Mouse (Mus musculus): ENCODE measurements around the gene B4galt5.
A peak's percentile ranks its signal among the peaks of the same experiment; 100 is the strongest.

Gene B4galt5

DNA sequence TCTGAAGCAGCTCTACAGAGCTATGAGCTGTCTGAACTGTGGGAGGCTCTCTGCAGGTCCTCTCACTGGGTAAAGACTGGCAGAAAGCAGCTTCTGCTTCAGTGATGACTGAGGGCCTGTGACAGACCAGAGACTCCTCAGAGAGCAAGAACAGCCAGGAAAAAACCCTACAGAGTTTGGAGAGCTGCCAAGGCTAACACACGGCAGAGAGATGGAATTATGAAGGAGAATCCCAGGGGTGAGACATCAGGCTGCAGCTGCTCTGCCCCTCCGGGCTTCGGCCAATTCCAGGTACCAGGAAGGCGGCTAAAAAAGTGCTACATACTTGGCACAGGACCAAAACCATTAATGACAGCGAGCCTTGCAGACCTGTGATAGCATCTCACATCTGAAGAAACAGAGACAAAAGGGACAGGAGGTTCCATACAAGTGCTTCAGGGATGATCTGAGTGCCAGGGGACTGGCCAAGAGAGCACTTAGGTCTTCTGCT lies 17.5 kb downstream of the B4galt5 start:
- DNase-seq (ENCODE audit: low spot score): no peak

DNA sequence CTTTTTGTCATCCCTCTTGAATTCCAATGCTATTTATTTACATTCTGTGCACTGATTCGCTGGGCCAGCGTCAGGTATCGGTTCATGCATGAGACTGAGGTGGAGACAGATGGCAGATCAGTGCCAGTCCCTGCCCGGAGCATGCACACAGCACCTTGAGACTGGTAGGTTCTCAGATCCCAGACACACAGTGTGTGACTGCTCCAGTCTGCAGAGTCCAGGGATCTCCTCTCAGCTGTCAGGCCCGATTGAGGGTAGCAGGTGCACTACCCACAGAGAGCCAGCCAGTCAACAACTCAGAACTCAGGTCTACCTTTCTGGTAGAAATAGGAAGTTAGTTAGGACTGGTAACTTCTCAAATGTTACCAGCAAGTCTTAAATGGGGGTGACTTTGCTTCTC lies 18.4 kb downstream of the B4galt5 start:
- DNase-seq (ENCODE audit: low spot score): no peak

DNA sequence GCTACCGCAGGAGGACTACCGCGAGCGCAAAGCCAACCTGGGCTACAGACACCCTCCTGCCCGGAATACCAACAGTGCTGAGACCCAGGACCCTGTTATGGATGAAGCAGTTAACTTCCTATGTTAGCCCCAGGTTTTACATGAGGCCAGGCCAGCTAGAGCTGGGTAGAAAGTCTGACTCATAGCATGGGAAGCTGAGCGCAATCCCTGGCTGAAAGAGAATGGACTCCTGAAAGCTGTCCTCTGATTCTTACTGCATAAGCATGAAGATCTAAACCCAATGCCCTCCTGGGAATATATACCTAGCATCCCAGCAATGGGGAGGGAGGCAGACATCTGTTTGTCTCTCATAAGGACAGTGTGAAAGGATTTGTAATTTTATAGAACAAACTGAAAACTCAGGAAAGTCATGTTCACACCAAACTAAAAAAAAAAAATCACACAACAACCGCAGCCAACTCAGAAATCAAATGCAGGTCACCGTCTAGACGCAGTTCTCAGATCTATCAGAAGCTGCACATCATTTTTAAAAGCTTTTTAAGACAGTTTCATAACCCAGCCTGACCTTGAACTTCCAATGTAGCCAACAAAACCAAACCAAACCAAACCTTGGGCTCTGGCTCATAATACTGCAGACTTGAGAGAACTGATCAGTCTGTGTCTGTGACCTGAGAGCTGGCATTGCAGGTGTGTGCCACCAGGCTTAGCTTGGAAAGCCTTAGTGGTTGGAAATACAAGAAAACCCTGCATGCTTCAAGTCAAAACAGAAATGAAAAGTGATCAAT lies 19.3 kb downstream of the B4galt5 start:
- DNase-seq (ENCODE audit: low spot score): no peak

DNA sequence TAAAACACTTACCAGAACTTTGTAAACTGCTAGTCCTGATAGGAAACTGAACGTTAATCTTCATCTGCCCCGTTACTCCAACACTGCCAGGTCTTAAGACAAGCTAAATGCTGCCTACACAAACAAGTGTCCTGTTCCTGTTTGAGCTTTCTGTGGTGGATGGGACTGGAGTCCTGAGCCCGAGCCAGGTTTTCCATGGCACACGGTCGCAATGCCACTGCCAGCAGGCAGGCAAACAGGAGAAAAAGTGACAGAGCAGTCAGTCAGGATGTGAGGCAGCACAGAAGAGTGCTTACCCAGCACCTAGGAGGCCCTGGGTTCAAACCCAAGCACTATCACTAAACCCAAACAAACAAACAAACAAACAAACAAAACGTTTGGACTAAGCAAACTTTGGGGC lies 20.6 kb downstream of the B4galt5 start:
- no peak for DNase-seq (ENCODE audit: low spot score)

DNA sequence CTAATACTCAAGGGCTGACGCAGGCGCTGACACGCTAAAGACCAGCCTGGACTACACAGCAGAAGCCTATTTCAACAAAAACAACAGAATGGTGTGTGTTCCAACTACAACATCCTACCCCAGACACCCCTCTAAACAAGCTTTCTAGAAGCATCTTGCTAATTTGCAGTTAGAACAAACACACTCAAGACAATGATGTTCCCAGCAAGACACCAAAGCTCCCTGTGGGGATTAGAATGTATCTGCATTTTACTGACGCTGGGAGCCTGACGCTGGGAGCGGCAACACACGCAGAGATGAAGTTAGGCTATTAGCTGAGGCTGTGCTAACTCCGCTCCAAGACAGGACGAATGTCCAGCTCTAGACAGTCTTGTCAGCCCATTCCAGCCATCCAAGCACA lies 22.4 kb downstream of the B4galt5 start:
- DNase-seq (ENCODE audit: low spot score): no peak

DNA sequence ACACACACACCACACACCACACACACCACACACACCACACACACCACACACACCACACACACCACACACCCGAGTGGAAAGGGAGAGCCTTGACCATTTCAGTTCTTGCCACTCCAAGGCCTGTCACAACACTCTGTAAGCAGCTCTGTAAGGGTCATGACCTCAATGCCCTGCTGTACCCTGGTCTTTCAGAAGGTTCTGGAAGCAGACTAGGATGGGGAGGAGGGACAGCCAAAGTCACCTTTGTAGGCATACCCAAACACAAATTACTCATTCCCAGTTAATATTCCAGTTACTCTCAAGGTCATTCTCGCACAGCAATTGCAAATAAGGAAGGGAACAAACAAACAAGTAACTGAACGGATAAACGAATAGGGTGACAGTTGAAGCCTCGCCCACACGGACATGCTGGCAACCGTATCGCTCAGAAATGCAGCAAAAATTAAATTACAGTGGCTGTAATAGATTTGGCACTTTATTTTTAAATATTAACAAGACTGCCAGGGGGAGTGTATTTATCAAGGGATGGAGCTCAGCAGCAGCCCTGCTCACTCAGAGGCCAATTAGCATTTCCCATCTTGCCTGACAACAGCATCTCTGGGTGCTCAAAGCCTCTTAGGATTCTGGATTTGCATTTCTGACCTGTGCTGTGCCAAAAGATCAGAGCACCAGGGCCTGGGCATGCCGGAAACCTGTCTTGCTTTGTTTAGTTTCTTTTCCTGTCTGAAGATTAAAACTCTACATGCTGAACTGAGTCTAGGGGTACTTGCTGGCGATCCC lies 24.6 kb downstream of the B4galt5 start:
- no peak for DNase-seq (ENCODE audit: low spot score)

DNA sequence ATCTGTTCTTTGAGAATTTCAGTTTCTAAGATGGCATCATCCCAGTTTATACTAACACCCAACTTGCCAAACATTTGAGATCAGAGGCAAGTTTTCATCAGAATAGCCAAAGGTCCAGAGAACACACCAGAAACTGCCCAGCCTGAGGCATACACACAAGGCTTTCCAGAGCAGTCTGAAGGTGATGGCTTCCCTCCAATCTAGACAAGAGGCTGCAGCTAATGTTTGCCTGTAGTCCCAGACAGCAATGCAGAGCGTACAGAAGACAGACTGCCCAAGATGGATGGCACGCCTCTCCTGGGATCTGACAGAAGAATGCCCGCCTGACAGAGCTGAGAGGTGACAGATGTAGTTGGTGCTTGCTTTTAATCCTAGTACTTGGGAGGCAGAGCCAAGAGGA lies 25.9 kb downstream of the B4galt5 start:
- no peak for DNase-seq (ENCODE audit: low spot score)

DNA sequence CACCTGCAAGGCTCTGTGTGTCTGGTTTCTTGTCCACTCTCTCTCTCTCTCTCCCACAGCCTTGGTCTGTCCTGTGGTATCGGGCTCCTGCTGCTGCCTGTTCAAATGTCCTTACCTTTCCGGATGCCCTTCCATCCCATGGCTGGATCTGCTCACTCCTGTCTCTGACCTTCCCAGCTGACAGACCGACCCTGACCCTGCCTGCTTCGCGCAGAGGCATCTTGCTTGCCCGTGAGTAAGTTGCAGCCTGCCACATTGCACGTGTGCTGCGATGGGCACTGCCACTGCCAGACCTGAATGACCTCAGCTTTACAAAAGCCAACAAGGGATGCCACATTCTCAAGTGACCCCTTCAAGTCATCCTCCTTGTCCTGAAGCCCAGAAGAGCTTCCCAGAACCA lies 27.6 kb downstream of the B4galt5 start:
- no peak for DNase-seq (ENCODE audit: low spot score)

DNA sequence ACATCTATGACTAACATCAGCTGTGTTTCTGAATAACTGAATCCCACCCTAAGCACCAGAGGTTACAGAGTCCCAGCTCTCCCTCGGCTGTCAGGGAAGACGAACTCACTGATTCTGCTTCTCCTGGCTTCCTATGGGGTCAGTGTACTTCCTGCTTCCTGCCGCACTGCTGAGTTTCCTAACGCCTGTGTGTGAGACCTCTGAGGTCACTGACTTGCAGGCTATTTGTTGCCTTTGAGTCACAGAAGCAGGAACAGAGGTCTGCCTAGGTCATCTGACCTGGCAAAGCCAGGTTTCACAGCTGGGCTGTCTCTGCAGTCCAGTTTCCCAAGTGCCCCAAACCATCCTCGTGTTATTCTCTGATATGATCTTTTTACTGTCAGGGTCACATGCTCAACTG lies 30.0 kb downstream of the B4galt5 start:
- DNase-seq (ENCODE audit: low spot score): no peak

DNA sequence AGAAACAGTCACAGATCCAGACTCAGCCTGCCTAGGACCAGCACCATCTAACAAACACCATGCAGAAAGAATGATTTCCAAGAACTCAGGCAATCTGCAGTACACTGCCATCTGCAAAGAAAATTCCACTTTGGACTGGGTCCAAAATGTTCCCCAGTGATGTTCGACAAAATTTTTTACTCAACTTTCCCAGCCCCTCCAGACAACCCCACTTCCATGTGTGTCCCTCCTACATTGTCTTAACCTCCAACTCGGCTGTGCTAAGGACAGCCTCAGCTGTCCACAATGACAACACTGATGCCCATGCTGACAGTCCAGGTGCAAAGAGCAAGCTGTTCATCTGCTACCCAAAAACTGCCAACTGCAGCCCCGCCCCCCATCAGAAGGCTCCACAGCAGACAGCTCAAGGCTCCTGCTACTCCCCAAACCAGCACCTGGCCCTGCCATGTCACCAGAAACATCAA lies 32.2 kb downstream of the B4galt5 start:
- no peak for DNase-seq (ENCODE audit: low spot score)

DNA sequence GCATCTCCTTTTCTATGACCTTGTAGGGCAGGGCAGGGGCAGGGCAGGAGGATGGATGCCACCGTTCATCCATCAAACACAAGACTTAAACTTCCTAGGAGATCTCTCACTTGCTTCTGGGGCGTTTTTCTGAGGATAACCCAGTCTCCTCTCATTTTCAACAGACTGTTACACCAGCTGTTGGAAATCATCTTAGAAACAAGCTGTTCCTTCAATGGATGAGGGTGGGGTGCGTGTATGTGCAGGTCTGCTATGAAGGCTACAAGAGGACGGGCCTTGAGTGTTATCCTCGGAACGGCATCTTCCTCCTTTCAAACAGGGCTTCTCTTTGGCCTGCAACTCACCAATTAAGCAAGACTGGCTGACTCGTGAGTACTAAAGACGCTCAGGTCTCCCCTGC lies 34.5 kb downstream of the B4galt5 start:
- no peak for DNase-seq (ENCODE audit: low spot score)

DNA sequence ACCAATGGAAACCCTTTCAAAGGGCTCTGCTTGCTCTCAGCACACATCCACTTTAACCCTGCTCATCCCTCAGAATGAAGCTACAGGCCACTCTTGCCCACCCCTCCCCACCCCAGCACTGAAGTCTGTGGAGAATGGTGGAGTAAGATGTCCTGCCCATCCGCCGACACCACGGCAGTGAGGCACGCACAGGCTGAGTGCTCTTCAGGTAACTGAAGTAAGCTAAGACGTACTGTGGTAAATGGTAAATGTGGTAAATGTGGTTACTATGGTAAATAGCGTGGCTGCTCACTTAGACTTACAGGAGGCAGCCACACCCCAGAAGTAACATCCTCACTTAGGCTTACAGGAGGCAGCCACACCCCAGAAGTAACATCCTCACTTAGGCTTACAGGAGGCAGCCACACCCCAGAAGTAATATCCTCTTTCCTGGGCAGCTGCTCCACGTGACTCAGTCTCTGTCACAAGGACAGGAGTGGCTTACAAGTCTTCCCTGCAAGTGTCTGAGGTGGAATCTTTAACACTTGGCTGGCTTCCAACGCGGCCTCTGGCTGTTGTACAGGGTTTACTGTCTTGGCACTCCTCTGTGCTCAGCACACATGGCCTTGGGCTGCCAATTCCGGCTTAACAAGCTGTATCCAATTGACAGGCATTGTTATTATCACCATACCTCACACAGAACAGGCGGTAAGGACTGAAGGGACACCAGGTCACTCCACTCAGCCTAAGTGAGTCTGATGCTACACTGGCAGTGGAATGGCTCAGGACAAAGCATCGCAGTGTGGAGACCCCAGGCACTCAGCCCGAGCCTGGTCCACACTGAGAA lies 35.3 kb downstream of the B4galt5 start:
- peak; percentile 65 for DNase-seq (ENCODE audit: low spot score)

DNA sequence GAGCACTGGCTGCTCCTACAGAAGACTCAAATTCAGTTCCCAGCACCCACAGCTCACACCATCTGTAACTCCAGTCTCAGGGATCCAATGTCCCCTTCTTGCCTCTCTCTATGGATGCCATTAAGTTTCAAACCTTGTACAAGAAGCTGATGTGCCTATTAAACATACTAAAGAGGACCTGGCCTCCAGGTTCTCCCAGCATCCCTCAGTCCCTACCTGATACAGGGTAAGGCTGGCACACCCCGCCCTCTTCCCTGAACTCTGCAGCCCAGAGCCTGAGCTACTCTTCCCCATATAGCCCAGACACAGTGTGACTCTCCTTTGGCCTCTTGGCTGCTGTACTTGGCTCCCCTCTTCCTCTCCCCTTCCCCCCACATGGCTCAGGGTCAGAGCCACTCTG lies 38.9 kb downstream of the B4galt5 start:
- DNase-seq (ENCODE audit: low spot score): no peak

DNA sequence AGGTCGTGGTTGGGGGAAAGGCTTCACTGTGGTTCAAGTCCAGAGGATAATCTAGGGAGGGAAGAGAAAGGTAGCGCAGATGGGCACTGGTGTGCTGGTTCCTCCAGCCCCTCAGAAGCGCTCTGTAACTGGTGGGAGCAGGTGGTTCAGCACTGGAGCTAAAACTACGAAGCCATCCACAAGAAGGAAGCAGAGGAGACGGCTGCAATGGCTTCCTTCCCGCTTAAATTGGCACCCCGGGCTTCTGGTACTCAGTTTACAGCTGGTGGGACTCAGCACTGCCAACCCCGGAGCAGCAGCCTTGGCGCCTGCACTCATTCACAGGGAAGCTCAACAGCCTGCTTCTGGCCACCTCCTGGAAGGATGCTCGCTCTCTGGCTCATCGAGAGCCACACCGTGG lies 39.7 kb downstream of the B4galt5 start:
- DNase-seq (ENCODE audit: low spot score): no peak

DNA sequence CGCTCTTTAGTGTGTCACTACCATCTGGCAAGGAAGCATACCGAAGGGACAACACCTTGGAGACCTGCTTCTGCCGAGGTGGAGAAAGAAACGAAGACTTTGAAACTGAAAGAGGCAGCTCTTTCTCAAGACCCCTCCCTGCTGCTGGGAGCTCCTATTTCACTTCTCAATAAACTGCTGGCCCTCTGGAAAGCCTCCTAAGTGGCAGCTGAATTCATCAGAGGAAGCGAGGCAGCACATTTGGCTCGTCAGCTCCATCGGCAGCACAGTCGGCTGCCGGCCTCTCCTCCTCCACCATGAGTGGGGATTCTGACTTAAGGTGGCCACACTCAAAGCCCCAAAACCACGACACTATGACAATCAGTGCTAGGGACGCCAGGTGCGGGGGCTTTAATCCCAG lies 41.3 kb downstream of the B4galt5 start:
- no peak for DNase-seq (ENCODE audit: low spot score)

DNA sequence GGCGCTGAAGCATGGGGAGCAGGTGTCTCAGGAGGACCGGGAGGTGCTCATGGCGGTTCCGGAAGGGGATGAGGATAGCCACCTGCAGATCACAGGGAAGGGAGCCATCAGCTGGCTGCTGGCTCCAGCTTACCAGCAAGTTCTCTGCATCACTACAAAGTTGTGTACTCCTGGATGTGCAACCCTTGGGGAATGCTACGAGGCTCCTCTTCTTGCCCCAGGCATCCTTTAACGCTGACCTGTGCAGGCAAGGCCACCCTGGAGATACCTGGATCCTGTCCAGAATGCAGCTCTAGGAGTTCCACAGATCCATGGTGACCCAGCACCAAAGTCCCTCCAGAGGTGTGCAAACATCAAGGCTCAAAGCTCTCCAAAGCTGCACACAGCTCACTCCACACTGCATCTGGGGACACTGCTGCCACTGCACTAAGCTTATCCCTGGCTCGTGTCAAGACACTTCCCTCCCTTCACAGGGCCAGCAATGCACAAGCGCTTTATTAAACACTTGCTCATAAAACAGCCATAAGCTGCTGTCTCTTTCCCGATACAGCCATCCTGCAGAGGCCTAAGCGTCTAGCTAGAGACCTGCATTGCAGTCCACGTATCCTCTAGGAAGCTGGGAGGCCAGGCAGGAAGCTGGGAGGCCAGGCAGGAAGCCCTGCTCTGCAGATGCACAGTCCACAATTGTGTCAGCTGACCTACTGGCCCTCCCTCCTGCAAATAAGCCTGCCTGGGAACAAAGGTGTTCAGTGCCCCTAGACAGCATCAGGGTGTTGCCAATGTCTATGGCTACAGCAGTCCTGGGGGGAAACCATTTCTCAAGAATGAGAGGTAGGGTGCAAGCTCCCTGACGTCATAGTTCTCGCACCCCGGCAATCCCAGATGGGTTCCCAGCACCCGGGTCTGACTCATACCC lies 42.1 kb downstream of the B4galt5 start:
- peak; percentile 3 for DNase-seq (ENCODE audit: low spot score)

DNA sequence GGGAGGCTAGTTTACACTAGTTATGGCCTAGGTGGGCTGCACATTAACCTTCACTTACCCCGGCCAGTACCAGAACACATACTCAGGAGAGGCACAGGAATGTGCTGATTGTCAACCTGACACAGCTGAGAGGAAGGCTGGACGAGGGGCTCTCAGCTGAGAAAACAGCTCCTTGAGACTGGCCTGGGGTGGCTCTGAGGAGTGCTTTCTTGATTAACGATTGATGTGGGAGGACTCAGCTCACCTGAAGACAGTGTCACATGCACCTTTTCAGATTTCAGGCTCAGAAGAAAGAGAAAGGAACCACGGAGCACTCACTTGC lies 42.7 kb downstream of the B4galt5 start:
- DNase-seq (ENCODE audit: low spot score): peak; percentile 2

DNA sequence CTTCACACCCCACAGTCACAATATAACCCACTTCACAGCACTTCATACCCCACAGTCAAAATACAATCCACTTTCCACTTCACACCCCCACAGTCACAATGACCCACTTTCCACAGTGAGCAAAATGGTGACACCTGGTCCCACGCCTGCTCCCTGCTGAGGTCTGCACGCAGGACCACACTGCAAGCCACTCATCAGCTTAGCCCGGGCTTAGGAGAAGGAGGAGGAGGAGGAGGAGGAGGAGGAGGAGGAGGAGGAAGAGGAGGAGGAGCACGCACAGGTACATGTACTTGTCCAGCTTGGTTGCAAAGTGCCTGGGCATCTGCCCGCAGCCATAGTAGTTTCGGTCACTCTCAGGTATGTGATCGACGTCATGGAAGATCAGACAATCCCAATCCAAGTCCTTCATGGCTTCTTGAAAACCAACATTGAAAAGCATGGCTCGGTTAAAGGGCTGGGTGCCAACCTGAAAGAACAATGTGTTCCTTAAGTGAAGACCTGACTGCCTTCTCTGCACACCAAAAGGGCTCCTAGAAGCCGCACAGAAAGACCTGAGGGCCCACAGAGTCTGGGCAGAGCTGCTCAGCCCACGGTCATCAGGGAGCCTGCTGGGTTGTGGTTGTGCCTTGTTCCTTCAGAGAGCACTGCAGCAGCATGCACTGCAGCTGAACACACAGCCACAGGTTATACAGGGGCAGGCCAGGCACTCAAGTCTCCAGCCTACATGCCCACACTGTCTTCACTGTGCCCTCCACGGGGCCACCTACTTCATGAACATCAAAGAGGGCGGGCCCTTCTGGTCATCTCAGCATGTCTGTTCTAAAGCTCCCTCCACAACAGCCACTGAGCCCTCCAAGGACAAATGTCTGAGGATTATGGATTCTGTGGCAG lies 43.4 kb downstream of the B4galt5 start:
- peak; percentile 14 for DNase-seq (ENCODE audit: low spot score)

DNA sequence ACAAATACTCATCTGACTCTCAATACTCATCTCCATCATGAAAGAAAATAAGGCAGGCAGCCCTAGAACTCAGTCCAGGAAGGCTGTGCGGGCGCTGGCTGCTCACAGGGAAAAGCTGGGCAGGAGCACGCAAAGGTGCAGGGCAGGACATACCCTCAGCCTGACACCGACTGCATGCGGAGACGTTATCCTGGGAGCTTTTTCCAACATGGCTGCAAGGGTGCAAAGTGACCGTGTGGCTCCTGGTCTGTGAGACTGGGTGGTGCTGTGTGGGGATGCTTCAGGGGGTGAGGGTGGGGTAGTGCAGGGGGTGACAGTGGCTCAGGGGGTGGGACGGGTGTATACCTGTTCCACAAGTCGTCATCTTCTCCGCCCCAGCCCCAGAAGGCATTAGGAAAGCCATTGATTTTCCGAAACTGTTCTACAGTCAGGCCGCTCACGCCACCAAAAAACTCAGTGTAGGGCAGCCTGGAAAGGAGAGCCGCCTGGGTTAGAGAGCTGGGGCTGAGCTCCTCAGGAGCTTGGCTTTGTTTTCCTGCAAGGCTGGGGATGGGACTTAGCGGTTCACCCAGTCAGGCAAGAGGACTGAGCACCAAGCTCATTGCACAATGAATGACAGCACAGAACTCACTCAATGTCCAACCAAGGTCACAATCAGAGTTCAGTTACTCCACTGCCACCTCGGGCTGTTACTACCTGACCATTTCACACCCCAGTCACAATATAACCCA lies 44.2 kb downstream of the B4galt5 start:
- peak; percentile 2 for DNase-seq (ENCODE audit: low spot score)

DNA sequence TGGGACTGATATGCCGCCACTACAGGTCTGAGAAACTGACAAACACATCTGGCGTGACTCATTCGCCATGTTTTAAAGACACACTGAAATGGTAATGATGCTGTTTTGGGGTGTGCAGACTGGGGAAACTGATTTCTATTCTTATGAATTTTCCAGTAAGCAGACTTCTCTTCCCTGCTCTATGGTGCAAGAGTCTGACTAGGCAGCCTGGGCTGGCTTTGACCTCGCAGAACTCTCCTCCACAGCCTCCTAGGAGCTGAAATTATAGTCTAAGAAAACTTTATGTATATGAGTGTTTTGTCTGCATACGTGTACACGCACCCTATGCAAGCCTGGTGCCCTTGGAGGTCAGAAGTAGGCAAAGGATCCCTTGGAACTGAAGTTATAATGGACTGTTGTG lies 45.2 kb downstream of the B4galt5 start:
- DNase-seq (ENCODE audit: low spot score): peak; percentile 1
